Mouse (Mus musculus): ENCODE results near the gene Gm43191. TPM values are rescaled to one million over a fixed set of nuclear protein-coding genes. Genes with fewer than 3 reads are reported as not detected.
A peak's percentile ranks its signal among the peaks of the same experiment; 100 is the strongest.

The Gm43191 gene
- polyA plus RNA-seq, 1 experiment = not detected

- Histone ChIP-seq H3K36me3 (ENCODE audit: control insufficient read depth, insufficient read depth, low read length) (no peaks in the 10 kb centered on the region), H3K4me3 (ENCODE audit: extremely low read depth, insufficient read depth, insufficient read length) (no peak overlapping the region), H3K27ac (ENCODE audit: insufficient read depth, low read length) (no peak overlapping the region), H3K4me1 (ENCODE audit: control insufficient read depth, insufficient read depth, insufficient read length) (peaks cover 7% of the 10 kb centered on the region), H3K27me3 (ENCODE audit: control insufficient read depth, insufficient read depth, low read length) (no peaks in the 10 kb centered on the region)
- 36% methylated on average over 5 of the region's 5 CpGs for WGBS
- DNase-seq (ENCODE audit: low read depth in 1 of 2, low spot score in 2 of 2) = no peak
- no peak for TF ChIP-seq CTCF (IDR thresholded peaks at IDR 0.05; ENCODE audit: extremely low read depth, insufficient read depth, insufficient read length, insufficient replicate concordance)
- no peak for TF ChIP-seq POLR2A (IDR thresholded peaks at IDR 0.05; ENCODE audit: low read depth, low read length)
Observed at GRCm38 (mm10) chr3:116713031-116713430, 32.0 kb upstream of the Gm43191 start.

GRCm38 (mm10) chr3:116712436-116712881 lies 31.4 kb upstream of the Gm43191 start, which contains the start of gene Slc35a3:
Gene Slc35a3, minus strand, starts transcription at chr3:116712831.
- WGBS = 5% methylated on average over 8 of the region's 8 CpGs
- Histone ChIP-seq H3K4me3 (ENCODE audit: extremely low read depth, insufficient read depth, insufficient read length) (peak within 1 kb of the TSS; percentile 98), H3K36me3 (ENCODE audit: control insufficient read depth, insufficient read depth, low read length) (no peaks in the 10 kb centered on the region), H3K27me3 (ENCODE audit: control insufficient read depth, insufficient read depth, low read length) (no peaks in the 10 kb centered on the region), H3K4me1 (ENCODE audit: control insufficient read depth, insufficient read depth, insufficient read length) (peaks cover 7% of the 10 kb centered on the region), H3K27ac (ENCODE audit: insufficient read depth, low read length) (peak within 1 kb of the TSS; percentile 53; the same call in 1 of the 2 replicates)
- DNase-seq (ENCODE audit: low read depth in 1 of 2, low spot score in 2 of 2) = no peak
- TF ChIP-seq POLR2A (IDR thresholded peaks at IDR 0.05; ENCODE audit: low read depth, low read length) (no peak), CTCF (IDR thresholded peaks at IDR 0.05; ENCODE audit: extremely low read depth, insufficient read depth, insufficient read length, insufficient replicate concordance) (no peak)

DNA sequence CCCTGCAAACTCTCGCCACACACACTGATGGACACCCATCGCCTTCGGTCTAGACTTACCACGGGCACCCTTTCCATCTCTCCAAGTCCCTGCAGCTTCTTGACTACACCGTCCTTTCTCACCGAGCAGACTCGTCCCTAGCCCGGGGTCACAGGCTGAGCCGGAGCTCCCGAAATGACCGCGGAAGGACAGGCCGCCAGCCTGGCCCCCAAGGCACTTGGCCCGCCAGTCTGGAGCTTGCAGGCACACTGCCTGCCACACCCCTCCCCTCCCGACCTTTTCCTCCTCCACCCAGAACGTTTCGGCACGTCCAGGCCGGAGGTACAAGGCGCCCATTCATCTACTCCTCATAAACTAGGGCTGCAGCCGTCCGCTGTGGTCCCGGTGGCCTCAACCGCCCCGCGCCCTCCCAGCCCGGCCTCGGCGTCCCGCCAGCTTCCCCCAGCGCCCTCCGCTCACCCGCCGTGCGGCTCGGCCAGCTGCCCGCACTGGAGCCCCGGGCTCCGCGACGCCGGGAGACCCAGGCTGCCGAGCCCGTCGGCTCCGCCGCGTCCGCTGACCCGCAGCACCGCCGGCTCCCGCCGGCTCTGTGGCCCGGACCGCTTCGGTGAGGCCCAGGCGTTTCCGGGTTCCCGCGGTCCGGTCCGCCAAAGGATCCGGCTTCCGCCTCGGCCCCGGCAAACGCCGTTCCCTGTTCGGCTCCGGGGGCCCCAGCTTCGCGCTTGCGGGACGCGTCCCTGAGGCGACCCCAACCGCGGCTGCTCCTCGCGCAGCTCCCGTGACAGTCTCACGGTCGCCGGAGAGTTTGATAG lies 30.8 kb upstream of the Gm43191 start:
- peak overlapping the region; percentile 53; the same call in 1 of the 2 replicates for H3K27ac ChIP-seq (ENCODE audit: insufficient read depth, low read length)
- H3K36me3 ChIP-seq (ENCODE audit: control insufficient read depth, insufficient read depth, low read length) = peaks cover 1% of the 10 kb centered on the region; the same call in 1 of the 2 replicates
- WGBS = under 1% methylated on average over 83 of the region's 85 CpGs
- DNase-seq (ENCODE audit: low read depth in 1 of 2, low spot score in 2 of 2) = peak; percentile 29 to 62
- no peak for TF ChIP-seq CTCF (IDR thresholded peaks at IDR 0.05; ENCODE audit: extremely low read depth, insufficient read depth, insufficient read length, insufficient replicate concordance)
- TF ChIP-seq POLR2A (IDR thresholded peaks at IDR 0.05; ENCODE audit: low read depth, low read length) = peak; percentile 33; the same call in 1 of the 2 replicates
- peaks cover 7% of the 10 kb centered on the region for H3K4me1 ChIP-seq (ENCODE audit: control insufficient read depth, insufficient read depth, insufficient read length)
- no peaks in the 10 kb centered on the region for H3K27me3 ChIP-seq (ENCODE audit: control insufficient read depth, insufficient read depth, low read length)
- peak overlapping the region; percentile 98 for H3K4me3 ChIP-seq (ENCODE audit: extremely low read depth, insufficient read depth, insufficient read length)

DNA sequence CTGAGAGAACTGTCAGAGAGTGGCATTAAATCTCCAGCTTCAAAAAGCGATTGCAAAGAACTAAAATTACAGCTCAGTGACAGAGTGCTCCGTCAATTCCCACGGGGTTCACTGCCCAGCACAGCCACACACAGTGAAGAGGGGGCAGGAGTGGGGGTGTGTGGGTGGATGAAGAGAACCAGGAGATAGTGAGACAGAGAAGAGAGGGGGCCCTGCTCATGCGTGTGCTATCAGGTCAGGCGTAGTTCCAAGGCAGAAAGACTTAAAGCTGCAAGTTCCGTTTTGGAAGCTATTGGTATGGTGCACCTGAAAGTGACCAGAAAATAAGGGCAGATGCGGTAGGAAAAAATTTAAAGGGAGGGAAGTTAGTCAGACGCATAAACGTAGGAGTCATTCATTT lies 29.9 kb upstream of the Gm43191 start:
- TF ChIP-seq POLR2A (IDR thresholded peaks at IDR 0.05; ENCODE audit: low read depth, low read length) = no peak
- no peak for TF ChIP-seq CTCF (IDR thresholded peaks at IDR 0.05; ENCODE audit: extremely low read depth, insufficient read depth, insufficient read length, insufficient replicate concordance)
- whole genome bisulfite sequencing = 34% methylated on average over 9 of the region's 9 CpGs
- Histone ChIP-seq H3K4me1 (ENCODE audit: control insufficient read depth, insufficient read depth, insufficient read length) (peaks cover 7% of the 10 kb centered on the region), H3K27me3 (ENCODE audit: control insufficient read depth, insufficient read depth, low read length) (no peaks in the 10 kb centered on the region), H3K4me3 (ENCODE audit: extremely low read depth, insufficient read depth, insufficient read length) (no peak overlapping the region), H3K27ac (ENCODE audit: insufficient read depth, low read length) (no peak overlapping the region), H3K36me3 (ENCODE audit: control insufficient read depth, insufficient read depth, low read length) (peaks cover 2% of the 10 kb centered on the region; the same call in 1 of the 2 replicates)
- no peak for DNase-seq (ENCODE audit: low read depth in 1 of 2, low spot score in 2 of 2)

DNA sequence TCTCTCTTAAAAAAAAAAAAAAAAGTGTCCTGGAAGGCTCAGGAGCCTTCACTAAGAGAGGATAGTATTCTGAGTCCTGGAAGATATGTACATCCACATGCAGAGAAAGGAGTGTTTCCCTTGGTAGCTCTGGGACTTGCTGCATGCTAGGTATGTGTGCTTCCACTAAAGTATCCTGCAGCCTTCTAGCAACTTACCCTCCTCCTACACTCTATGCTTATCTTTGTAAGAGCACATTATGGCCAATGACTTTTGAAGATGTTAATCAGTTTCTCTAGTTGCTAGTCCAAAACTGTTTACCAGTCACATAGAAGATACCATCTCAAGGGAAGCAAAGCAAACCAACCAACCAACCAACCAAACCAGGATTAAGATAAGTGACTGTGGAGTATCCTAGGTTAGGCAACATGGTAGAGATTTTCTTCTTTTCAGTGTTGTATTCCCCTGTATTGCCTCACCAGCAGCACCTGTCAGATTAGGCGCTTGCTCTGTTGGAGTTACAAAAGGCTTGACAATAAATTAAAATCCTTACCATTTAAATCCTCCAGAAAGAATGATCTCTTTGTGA lies 24.7 kb upstream of the Gm43191 start:
- H3K4me3 ChIP-seq (ENCODE audit: extremely low read depth, insufficient read depth, insufficient read length) = no peak overlapping the region
- TF ChIP-seq CTCF (IDR thresholded peaks at IDR 0.05; ENCODE audit: extremely low read depth, insufficient read depth, insufficient read length, insufficient replicate concordance) (no peak), POLR2A (IDR thresholded peaks at IDR 0.05; ENCODE audit: low read depth, low read length) (no peak)
- WGBS = 93% methylated on average over 1 of the region's 1 CpGs
- DNase-seq (ENCODE audit: low read depth in 1 of 2, low spot score in 2 of 2) = no peak
- H3K27me3 ChIP-seq (ENCODE audit: control insufficient read depth, insufficient read depth, low read length) = no peaks in the 10 kb centered on the region
- no peak overlapping the region for H3K27ac ChIP-seq (ENCODE audit: insufficient read depth, low read length)
- peaks cover 2% of the 10 kb centered on the region; the same call in 1 of the 2 replicates for H3K36me3 ChIP-seq (ENCODE audit: control insufficient read depth, insufficient read depth, low read length)
- 0 out of 2 replicates have a peak, but pooled peaks cover 1% of the 10 kb centered on the region for H3K4me1 ChIP-seq (ENCODE audit: control insufficient read depth, insufficient read depth, insufficient read length)

GRCm38 (mm10) chr3:116703835-116704234 lies 22.8 kb upstream of the Gm43191 start:
- TF ChIP-seq POLR2A (IDR thresholded peaks at IDR 0.05; ENCODE audit: low read depth, low read length) (no peak), CTCF (IDR thresholded peaks at IDR 0.05; ENCODE audit: extremely low read depth, insufficient read depth, insufficient read length, insufficient replicate concordance) (no peak)
- H3K36me3 ChIP-seq (ENCODE audit: control insufficient read depth, insufficient read depth, low read length) = peaks cover 2% of the 10 kb centered on the region; the same call in 1 of the 2 replicates
- no peak overlapping the region for H3K4me3 ChIP-seq (ENCODE audit: extremely low read depth, insufficient read depth, insufficient read length)
- WGBS = 96% methylated on average over 5 of the region's 5 CpGs
- no peak for DNase-seq (ENCODE audit: low read depth in 1 of 2, low spot score in 2 of 2)
- no peaks in the 10 kb centered on the region for H3K27me3 ChIP-seq (ENCODE audit: control insufficient read depth, insufficient read depth, low read length)
- no peak overlapping the region for H3K27ac ChIP-seq (ENCODE audit: insufficient read depth, low read length)
- H3K4me1 ChIP-seq (ENCODE audit: control insufficient read depth, insufficient read depth, insufficient read length) = no peaks in the 10 kb centered on the region
